8 mouse cellular contexts compared by ENCODE assay signal in the genomic region with DNA sequence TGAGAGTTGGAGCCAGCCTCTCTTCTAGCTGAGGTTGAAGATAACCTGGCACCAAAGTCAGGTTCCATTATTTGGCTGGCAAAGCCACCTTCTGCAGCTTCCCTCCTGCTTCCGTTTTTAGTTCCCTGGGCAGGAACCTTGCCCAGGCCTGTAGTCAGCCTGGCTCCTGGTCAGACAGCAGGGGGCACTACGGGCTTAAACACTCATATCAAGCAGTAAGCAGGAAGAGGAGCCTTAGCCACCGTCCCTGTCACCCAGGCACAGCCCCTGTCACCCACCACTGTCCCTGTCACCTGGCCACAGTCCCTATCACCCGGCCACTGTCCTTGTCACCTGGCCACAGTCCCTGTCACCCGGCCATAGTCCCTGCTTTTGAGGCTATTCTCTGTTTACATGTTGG.
DNase-seq lines count a peak whose midpoint lies in the region; ATAC-seq and TF ChIP-seq lines count a peak whose summit lies in the region.

No protein-coding gene starts in this region.

- no peaks in the 10 kb centered on the region for H3K36me3 ChIP-seq in hindbrain, embryonic 11.5 days (ENCODE audit: control insufficient read depth, insufficient read depth, low read length)
- H3K36me3 ChIP-seq in hindbrain, embryonic 16.5 days (ENCODE audit: control insufficient read depth, insufficient read depth, low read length) = no peaks in the 10 kb centered on the region
- H3K36me3 ChIP-seq in small intestine, adult 2 months (ENCODE audit: control insufficient read depth, insufficient read depth, low read length) = no peaks in the 10 kb centered on the region

- H3K4me2 ChIP-seq in hindbrain, embryonic 11.5 days (replicated peaks; ENCODE audit: low read depth, low read length) = no peak overlapping the region
- H3K4me2 ChIP-seq in hindbrain, embryonic 16.5 days (ENCODE audit: low read length) = no peak overlapping the region

- peak; percentile 28 for DNase-seq in hindbrain, embryonic 11.5 days (ENCODE audit: low spot score)
- peak; percentile 69 for DNase-seq in A20 (ENCODE audit: low read depth, low spot score)
- DNase-seq in adrenal gland, postnatal 14 days = peak; percentile 78
- DNase-seq in gastrocnemius, adult 2 months = peak; percentile 85
- peak; percentile 61 for DNase-seq in left cerebral cortex, postnatal 4 days
- DNase-seq in right cerebral cortex, postnatal 25 days = no peak

- H3K9me3 ChIP-seq in hindbrain, embryonic 11.5 days (ENCODE audit: control insufficient read depth, low read length) = no peaks in the 10 kb centered on the region
- H3K9me3 ChIP-seq in hindbrain, embryonic 16.5 days (ENCODE audit: control insufficient read depth, low read length) = no peaks in the 10 kb centered on the region

- intact Hi-C loops in gastrocnemius, adult 2 months (cut with DNase I) = loop anchor here (5.0 kb wide), 1 partner anchor 127 kb away; no protein-coding TSS in a partner anchor
- intact Hi-C loops in left cerebral cortex, postnatal 4 days (cut with DNase I) = no loop called here

- no peaks in the 10 kb centered on the region; the same call in 1 of the 2 replicates for H3K4me1 ChIP-seq in hindbrain, embryonic 11.5 days (replicated peaks; ENCODE audit: control insufficient read depth, insufficient read depth, low read length)
- H3K4me1 ChIP-seq in hindbrain, embryonic 16.5 days (ENCODE audit: control insufficient read depth, insufficient read depth, low read depth, low read length) = no peaks in the 10 kb centered on the region; the same call in 1 of the 2 replicates
- H3K4me1 ChIP-seq in small intestine, adult 2 months (ENCODE audit: control insufficient read depth, insufficient read depth, insufficient read length, low read length) = peaks cover 4% of the 10 kb centered on the region

- H3K27me3 ChIP-seq in hindbrain, embryonic 11.5 days (ENCODE audit: control insufficient read depth, insufficient read depth, low read length) = no peaks in the 10 kb centered on the region
- H3K27me3 ChIP-seq in hindbrain, embryonic 16.5 days (replicated peaks; ENCODE audit: control insufficient read depth, insufficient read depth, low read length) = no peaks in the 10 kb centered on the region
- H3K27me3 ChIP-seq in small intestine, adult 2 months (ENCODE audit: control insufficient read depth, insufficient read depth, low read length) = no peaks in the 10 kb centered on the region

- 59% methylated on average over 5 of the region's 5 CpGs for WGBS in hindbrain, embryonic 11.5 days
- 50% methylated on average over 5 of the region's 5 CpGs for WGBS in hindbrain, embryonic 16.5 days
- 36% methylated on average over 5 of the region's 5 CpGs for WGBS in small intestine, adult 2 months

- TF ChIP-seq POLR2A in small intestine, adult 2 months (IDR thresholded peaks at IDR 0.05; ENCODE audit: low read depth, low read length) = no peak

- H3K27ac ChIP-seq in hindbrain, embryonic 11.5 days (ENCODE audit: low read depth, low read length) = no peak overlapping the region
- H3K27ac ChIP-seq in hindbrain, embryonic 16.5 days (ENCODE audit: low read depth, low read length) = no peak overlapping the region
- no peak overlapping the region for H3K27ac ChIP-seq in gastrocnemius, adult 2 months
- H3K27ac ChIP-seq in small intestine, adult 2 months (ENCODE audit: insufficient read depth, low read depth, low read length) = no peak overlapping the region

- ATAC-seq in hindbrain, embryonic 11.5 days (ENCODE audit: low FRiP score) = 0 out of 2 replicates have a peak, but pooled peaks have one; percentile 12
- no peak for ATAC-seq in hindbrain, embryonic 16.5 days

- peak; percentile 86 for TF ChIP-seq CTCF in gastrocnemius, adult 2 months (IDR thresholded peaks at IDR 0.05)
- TF ChIP-seq CTCF in small intestine, adult 2 months (IDR thresholded peaks at IDR 0.05; ENCODE audit: extremely low read depth, insufficient read length, insufficient replicate concordance, low read depth, low read length) = peak; percentile 33; the same call in 1 of the 2 replicates

- H3K9ac ChIP-seq in hindbrain, embryonic 11.5 days (ENCODE audit: low read depth, low read length) = no peak overlapping the region
- H3K9ac ChIP-seq in hindbrain, embryonic 16.5 days (ENCODE audit: low read depth, low read length) = no peak overlapping the region

- H3K4me3 ChIP-seq in hindbrain, embryonic 11.5 days (ENCODE audit: low read depth, low read length) = no peak overlapping the region
- H3K4me3 ChIP-seq in hindbrain, embryonic 16.5 days (ENCODE audit: low read length) = no peak overlapping the region
- no peak overlapping the region for H3K4me3 ChIP-seq in gastrocnemius, adult 2 months
- H3K4me3 ChIP-seq in small intestine, adult 2 months (ENCODE audit: low read depth, low read length) = no peak overlapping the region
